30 mouse cellular contexts compared by ENCODE assay signal in the genomic region with DNA sequence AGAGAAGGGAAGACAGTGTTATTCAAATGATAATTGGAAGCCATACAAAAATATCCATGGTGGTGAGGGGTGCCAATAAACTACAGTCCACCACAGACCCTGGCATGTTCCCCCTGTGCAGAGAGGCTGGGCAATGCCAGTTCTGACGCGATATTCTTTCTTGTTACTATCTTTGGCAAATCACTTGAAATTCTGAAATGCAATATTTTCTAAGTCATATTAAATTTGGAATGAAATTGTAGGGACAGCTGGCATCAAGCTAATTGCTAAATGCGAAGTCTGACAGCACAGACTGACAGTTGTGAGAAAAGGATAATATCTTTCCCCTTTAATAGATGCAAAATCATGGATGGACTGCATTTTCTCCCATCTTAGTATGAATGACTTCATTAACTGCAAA.
DNase-seq lines count a peak whose midpoint lies in the region; ATAC-seq and TF ChIP-seq lines count a peak whose summit lies in the region.
"Had no signal": no experiment of that assay in that cellular context is flagged by ENCODE, and none has a peak within 500 bp of the region (broad histone marks: within the 10 kb centered on the region; RNA-seq: fewer than 3 reads in every experiment).

No protein-coding gene starts in this region.

- H3K27me3 ChIP-seq in forebrain, embryonic 14.5 days (replicated peaks; ENCODE audit: control insufficient read depth, insufficient read depth, low read length) = no peaks in the 10 kb centered on the region
- H3K27me3 ChIP-seq in forebrain, embryonic 11.5 days (ENCODE audit: control insufficient read depth, insufficient read depth, low read length) = no peaks in the 10 kb centered on the region
- H3K27me3 ChIP-seq in forebrain, postnatal 0 days (ENCODE audit: insufficient read depth, low read length) = no peaks in the 10 kb centered on the region
- H3K27me3 ChIP-seq: CH12.LX; embryonic facial prominence, embryonic 15.5 days; heart, embryonic 12.5 days; limb, embryonic 15.5 days; liver, embryonic 13.5 days; midbrain, embryonic 15.5 days; neural tube, embryonic 15.5 days had no signal

- no peaks in the 10 kb centered on the region for H3K36me3 ChIP-seq in forebrain, embryonic 14.5 days (ENCODE audit: control insufficient read depth, insufficient read depth, low read length)
- no peaks in the 10 kb centered on the region for H3K36me3 ChIP-seq in forebrain, embryonic 11.5 days (ENCODE audit: control insufficient read depth, insufficient read depth, low read length)
- H3K36me3 ChIP-seq in forebrain, postnatal 0 days (ENCODE audit: insufficient read depth) = no peaks in the 10 kb centered on the region
- H3K36me3 ChIP-seq: embryonic facial prominence, embryonic 10.5 days; embryonic facial prominence, embryonic 15.5 days; heart, embryonic 12.5 days; limb, embryonic 10.5 days; limb, embryonic 15.5 days; liver, embryonic 13.5 days; midbrain, embryonic 15.5 days; neural tube, embryonic 15.5 days had no signal

- no peak overlapping the region for H3K9ac ChIP-seq in forebrain, embryonic 14.5 days (ENCODE audit: low read length)
- no peak overlapping the region for H3K9ac ChIP-seq in forebrain, embryonic 11.5 days (ENCODE audit: low read length)
- H3K9ac ChIP-seq in forebrain, postnatal 0 days = no peak overlapping the region
- H3K9ac ChIP-seq: embryonic facial prominence, embryonic 15.5 days; heart, embryonic 12.5 days; hindbrain, embryonic 14.5 days; limb, embryonic 15.5 days; liver, embryonic 13.5 days; lung, embryonic 14.5 days; midbrain, embryonic 15.5 days; neural tube, embryonic 15.5 days had no signal

- no peak overlapping the region for H3K4me2 ChIP-seq in forebrain, embryonic 14.5 days (ENCODE audit: low read length)
- H3K4me2 ChIP-seq in forebrain, embryonic 11.5 days (ENCODE audit: low read depth, low read length, severe bottlenecking) = no peak overlapping the region
- H3K4me2 ChIP-seq in forebrain, postnatal 0 days (ENCODE audit: low read depth) = no peak overlapping the region
- H3K4me2 ChIP-seq: embryonic facial prominence, embryonic 15.5 days; heart, embryonic 12.5 days; hindbrain, embryonic 14.5 days; limb, embryonic 15.5 days; liver, embryonic 13.5 days; lung, embryonic 14.5 days; midbrain, embryonic 15.5 days; neural tube, embryonic 15.5 days had no signal

- 66% methylated on average over 3 of the region's 3 CpGs for WGBS in forebrain, embryonic 14.5 days
- WGBS in forebrain, embryonic 11.5 days = 96% methylated on average over 3 of the region's 3 CpGs
- 37% methylated on average over 3 of the region's 3 CpGs for WGBS in forebrain, postnatal 0 days

- TF ChIP-seq CTCF in forebrain, postnatal 0 days (IDR thresholded peaks at IDR 0.05; ENCODE audit: low read depth) = no peak

- DNase-seq in cerebellum, adult 9-10 months = peak; percentile 50
- no peak for DNase-seq in cerebellum, postnatal 36 days
- DNase-seq in forebrain, embryonic 14.5 days (ENCODE audit: low spot score) = peak; percentile 80
- DNase-seq in forebrain, embryonic 11.5 days (ENCODE audit: low spot score) = no peak
- DNase-seq in forebrain, postnatal 0 days = peak; percentile 84
- peak; percentile 26 to 73 for DNase-seq in layer of hippocampus, postnatal 14 days (ENCODE audit: low spot score in 2 of 2)
- no peak for DNase-seq in Muller cell, postnatal 12 days (ENCODE audit: inconsistent ontology term)
- no peak for DNase-seq in left cerebral cortex, adult 18-20 months (ENCODE audit: low spot score in 2 of 2)
- DNase-seq: adrenal gland, adult 8-10 months; gastrocnemius, adult 2 months; heart, adult 2 months; heart, postnatal 4 days; kidney, adult 11 months; kidney, postnatal 25 days; liver, embryonic 13.5 days; lung, embryonic 14.5 days; lung, postnatal 14 days; retina, postnatal 1 day; right cerebral cortex, postnatal 14 days; thymus, postnatal 14 days had no signal

- H3K4me3 ChIP-seq in forebrain, embryonic 14.5 days (ENCODE audit: low read depth, low read length) = no peak overlapping the region
- H3K4me3 ChIP-seq in forebrain, embryonic 11.5 days (ENCODE audit: low read depth, low read length) = no peak overlapping the region
- no peak overlapping the region for H3K4me3 ChIP-seq in forebrain, postnatal 0 days (ENCODE audit: low read depth, low read length)
- H3K4me3 ChIP-seq: embryonic facial prominence, embryonic 10.5 days; embryonic facial prominence, embryonic 15.5 days; gastrocnemius, adult 2 months; heart, adult 2 months; heart, embryonic 12.5 days; limb, embryonic 10.5 days; limb, embryonic 15.5 days; liver, embryonic 13.5 days; midbrain, embryonic 15.5 days; neural tube, embryonic 15.5 days had no signal

- H3K4me1 ChIP-seq in forebrain, embryonic 14.5 days (ENCODE audit: control insufficient read depth, insufficient read depth, low read length) = no peaks in the 10 kb centered on the region
- no peaks in the 10 kb centered on the region for H3K4me1 ChIP-seq in forebrain, embryonic 11.5 days (replicated peaks; ENCODE audit: control insufficient read depth, insufficient read depth, low read length)
- H3K4me1 ChIP-seq in forebrain, postnatal 0 days (ENCODE audit: insufficient read depth) = 0 out of 2 replicates have a peak, but pooled peaks cover 3% of the 10 kb centered on the region
- H3K4me1 ChIP-seq: embryonic facial prominence, embryonic 10.5 days; embryonic facial prominence, embryonic 15.5 days; heart, embryonic 12.5 days; limb, embryonic 10.5 days; limb, embryonic 15.5 days; liver, embryonic 13.5 days; midbrain, embryonic 15.5 days; neural tube, embryonic 15.5 days had no signal

- peak; percentile 86 for ATAC-seq in forebrain, embryonic 14.5 days
- ATAC-seq in forebrain, embryonic 11.5 days (replicated peaks; ENCODE audit: low FRiP score) = no peak
- peak; percentile 88 for ATAC-seq in forebrain, postnatal 0 days
- ATAC-seq: inflammation-experienced regulatory T-cells, adult 6 months; midbrain, embryonic 15.5 days had no signal

- no peak overlapping the region; the same call in 1 of the 2 replicates for H3K27ac ChIP-seq in forebrain, embryonic 14.5 days (ENCODE audit: low read depth, low read length)
- H3K27ac ChIP-seq in forebrain, embryonic 11.5 days (ENCODE audit: low read depth, low read length) = no peak overlapping the region
- H3K27ac ChIP-seq in forebrain, postnatal 0 days (ENCODE audit: low read depth, low read length) = 0 out of 2 replicates have a peak overlapping the region, but pooled peaks have one; percentile 9
- H3K27ac ChIP-seq: embryonic facial prominence, embryonic 10.5 days; embryonic facial prominence, embryonic 15.5 days; gastrocnemius, adult 2 months; heart, adult 2 months; hindbrain, embryonic 14.5 days; limb, embryonic 10.5 days; limb, embryonic 15.5 days; liver, embryonic 13.5 days; midbrain, embryonic 15.5 days; neural tube, embryonic 15.5 days had no signal

- no peaks in the 10 kb centered on the region for H3K9me3 ChIP-seq in forebrain, embryonic 14.5 days (replicated peaks; ENCODE audit: control insufficient read depth, low read length)
- H3K9me3 ChIP-seq in forebrain, embryonic 11.5 days (ENCODE audit: control insufficient read depth, low read length) = no peaks in the 10 kb centered on the region
- no peaks in the 10 kb centered on the region for H3K9me3 ChIP-seq in forebrain, postnatal 0 days (ENCODE audit: low read length)
- H3K9me3 ChIP-seq: embryonic facial prominence, embryonic 10.5 days; embryonic facial prominence, embryonic 15.5 days; heart, embryonic 12.5 days; limb, embryonic 10.5 days; limb, embryonic 15.5 days; liver, embryonic 13.5 days; midbrain, embryonic 15.5 days; neural tube, embryonic 15.5 days had no signal

Comparison
In these comparisons a context has a peak if more than half of its experiments do, and no peak if none do; other contexts are left out.
1. DNase-seq: peak in cerebellum, adult 9-10 months (single experiment), forebrain, embryonic 14.5 days (single experiment), forebrain, postnatal 0 days (single experiment) and layer of hippocampus, postnatal 14 days (2 of 2); none in cerebellum, postnatal 36 days (0 of 2), forebrain, embryonic 11.5 days (single experiment), Muller cell, postnatal 12 days (single experiment) and left cerebral cortex, adult 18-20 months (0 of 2).